14 mouse cellular contexts compared by ENCODE assay signal in genomic region chr2:13722241-13722640, GRCm38 (mm10).
"Had no signal": no experiment of that assay in that cellular context is flagged by ENCODE, and none has a peak within 500 bp of the region (broad histone marks: within the 10 kb centered on the region; RNA-seq: fewer than 3 reads in every experiment).

No protein-coding gene starts in this region.

- H3K27me3 ChIP-seq: intestine, embryonic 15.5 days; limb, embryonic 15.5 days; liver, embryonic 12.5 days; neural tube, embryonic 15.5 days had no signal

- ATAC-seq: intestine, embryonic 15.5 days; liver, embryonic 12.5 days; lung, postnatal 0 days had no signal

- H3K9ac ChIP-seq: intestine, embryonic 15.5 days; limb, embryonic 15.5 days; liver, embryonic 12.5 days; neural tube, embryonic 15.5 days had no signal

- H3K4me3 ChIP-seq: intestine, embryonic 15.5 days; left cerebral cortex, adult 2 months; limb, embryonic 15.5 days; liver, embryonic 12.5 days; midbrain, embryonic 10.5 days; myocyte; neural tube, embryonic 15.5 days had no signal

- H3K4me2 ChIP-seq: intestine, embryonic 15.5 days; limb, embryonic 15.5 days; liver, embryonic 12.5 days; neural tube, embryonic 15.5 days had no signal

- H3K27ac ChIP-seq: intestine, embryonic 15.5 days; left cerebral cortex, adult 2 months; limb, embryonic 15.5 days; liver, embryonic 12.5 days; midbrain, embryonic 10.5 days; neural tube, embryonic 15.5 days had no signal

- H3K36me3 ChIP-seq: intestine, embryonic 15.5 days; limb, embryonic 15.5 days; liver, embryonic 12.5 days; midbrain, embryonic 10.5 days; neural tube, embryonic 15.5 days had no signal

- H3K4me1 ChIP-seq: intestine, embryonic 15.5 days; limb, embryonic 15.5 days; liver, embryonic 12.5 days; midbrain, embryonic 10.5 days; neural tube, embryonic 15.5 days had no signal

- DNase-seq: kidney, adult 18-20 months; kidney, postnatal 14 days; midbrain, embryonic 14.5 days; right cerebral cortex, adult 18-20 months; spleen, adult 18-20 months; thymus, postnatal 36 days had no signal

- H3K9me3 ChIP-seq: intestine, embryonic 15.5 days; limb, embryonic 15.5 days; liver, embryonic 12.5 days; midbrain, embryonic 10.5 days; neural tube, embryonic 15.5 days had no signal
